Mouse (Mus musculus): ENCODE data around the gene Nr5a1. TPM values are rescaled to one million over a fixed set of nuclear protein-coding genes. Genes with fewer than 3 reads are reported as not detected.
A peak's percentile ranks its signal among the peaks of the same experiment; 100 is the strongest.

Nr5a1 gene
- polyA plus RNA-seq, 1 experiment from 2014 or later: 0.29 TPM

GRCm38 (mm10) chr2:38712769-38713125, 1.6 kb downstream of the Nr5a1 start:
- ATAC-seq (ENCODE audit: insufficient read depth) (no peak), DNase-seq (no peak)
- WGBS: 36% methylated on average over 10 of the region's 11 CpGs
- Histone ChIP-seq H3K36me3 (ENCODE audit: insufficient read depth) (no peaks in the 10 kb centered on the region), H3K9ac (no peak overlapping the region), H3K27ac (ENCODE audit: low read depth) (no peak overlapping the region), H3K4me3 (ENCODE audit: low read depth, low read length) (no peak overlapping the region), H3K4me2 (no peak overlapping the region), H3K4me1 (ENCODE audit: insufficient read depth) (peaks cover 5% of the 10 kb centered on the region; the same call in 1 of the 2 replicates), H3K27me3 (ENCODE audit: insufficient read depth, low read length) (peaks cover 66% of the 10 kb centered on the region), H3K9me3 (ENCODE audit: low read depth, low read length) (no peaks in the 10 kb centered on the region)
- no peak for TF ChIP-seq CTCF (IDR thresholded peaks at IDR 0.05; ENCODE audit: low read depth)

GRCm38 (mm10) chr2:38712076-38712768, 2.1 kb downstream of the Nr5a1 start:
- Histone ChIP-seq H3K9me3 (ENCODE audit: low read depth, low read length) (no peaks in the 10 kb centered on the region), H3K27ac (ENCODE audit: low read depth) (no peak overlapping the region), H3K4me2 (peak overlapping the region; percentile 54), H3K36me3 (ENCODE audit: insufficient read depth) (no peaks in the 10 kb centered on the region), H3K4me1 (ENCODE audit: insufficient read depth) (peaks cover 5% of the 10 kb centered on the region; the same call in 1 of the 2 replicates), H3K4me3 (ENCODE audit: low read depth, low read length) (peak overlapping the region; percentile 32), H3K9ac (no peak overlapping the region), H3K27me3 (ENCODE audit: insufficient read depth, low read length) (peaks cover 71% of the 10 kb centered on the region)
- ATAC-seq (ENCODE audit: insufficient read depth) (no peak), DNase-seq (no peak)
- no peak for TF ChIP-seq CTCF (IDR thresholded peaks at IDR 0.05; ENCODE audit: low read depth)
- 8% methylated on average over 54 of the region's 58 CpGs for WGBS

- TF ChIP-seq CTCF (IDR thresholded peaks at IDR 0.05; ENCODE audit: low read depth): no peak
- H3K9me3 ChIP-seq (ENCODE audit: low read depth, low read length): no peaks in the 10 kb centered on the region
- peak overlapping the region; percentile 32; the same call in 1 of the 2 replicates for H3K4me3 ChIP-seq (ENCODE audit: low read depth, low read length)
- DNase-seq (no peak), ATAC-seq (ENCODE audit: insufficient read depth) (no peak)
- 1% methylated on average over 39 of the region's 40 CpGs for WGBS
- H3K36me3 ChIP-seq (ENCODE audit: insufficient read depth): no peaks in the 10 kb centered on the region
- H3K27ac ChIP-seq (ENCODE audit: low read depth): no peak overlapping the region
- peaks cover 79% of the 10 kb centered on the region for H3K27me3 ChIP-seq (ENCODE audit: insufficient read depth, low read length)
- no peak overlapping the region for H3K9ac ChIP-seq
- peak overlapping the region; percentile 54 for H3K4me2 ChIP-seq
- peaks cover 5% of the 10 kb centered on the region; the same call in 1 of the 2 replicates for H3K4me1 ChIP-seq (ENCODE audit: insufficient read depth)
Measured at GRCm38 (mm10) chr2:38711421-38711861, 2.9 kb downstream of the Nr5a1 start.

GRCm38 (mm10) chr2:38710304-38711241, 3.8 kb downstream of the Nr5a1 start:
- Histone ChIP-seq H3K36me3 (ENCODE audit: insufficient read depth) (no peaks in the 10 kb centered on the region), H3K27ac (ENCODE audit: low read depth) (no peak overlapping the region), H3K4me3 (ENCODE audit: low read depth, low read length) (peak overlapping the region; percentile 27), H3K4me2 (peak overlapping the region; percentile 54), H3K9ac (peak overlapping the region; percentile 28; the same call in 1 of the 2 replicates), H3K9me3 (ENCODE audit: low read depth, low read length) (no peaks in the 10 kb centered on the region), H3K27me3 (ENCODE audit: insufficient read depth, low read length) (peaks cover 87% of the 10 kb centered on the region), H3K4me1 (ENCODE audit: insufficient read depth) (peaks cover 5% of the 10 kb centered on the region; the same call in 1 of the 2 replicates)
- DNase-seq: peak; percentile 40
- WGBS: 1% methylated on average over 75 of the region's 75 CpGs
- no peak for TF ChIP-seq CTCF (IDR thresholded peaks at IDR 0.05; ENCODE audit: low read depth)
- no peak for ATAC-seq (ENCODE audit: insufficient read depth)

GRCm38 (mm10) chr2:38708907-38709688, 5.2 kb downstream of the Nr5a1 start:
- no peak overlapping the region for H3K4me3 ChIP-seq (ENCODE audit: low read depth, low read length)
- H3K27ac ChIP-seq (ENCODE audit: low read depth): no peak overlapping the region
- H3K4me1 ChIP-seq (ENCODE audit: insufficient read depth): peaks cover 5% of the 10 kb centered on the region; the same call in 1 of the 2 replicates
- peaks cover 90% of the 10 kb centered on the region for H3K27me3 ChIP-seq (ENCODE audit: insufficient read depth, low read length)
- WGBS: 27% methylated on average over 12 of the region's 12 CpGs
- no peak for TF ChIP-seq CTCF (IDR thresholded peaks at IDR 0.05; ENCODE audit: low read depth)
- peak; percentile 50 for DNase-seq
- ATAC-seq (ENCODE audit: insufficient read depth): no peak
- H3K9ac ChIP-seq: no peak overlapping the region
- H3K4me2 ChIP-seq: no peak overlapping the region
- no peaks in the 10 kb centered on the region for H3K36me3 ChIP-seq (ENCODE audit: insufficient read depth)
- no peaks in the 10 kb centered on the region for H3K9me3 ChIP-seq (ENCODE audit: low read depth, low read length)

GRCm38 (mm10) chr2:38706661-38707060, 7.7 kb downstream of the Nr5a1 start:
- no peak overlapping the region for H3K27ac ChIP-seq (ENCODE audit: low read depth)
- 26% methylated on average over 6 of the region's 6 CpGs for WGBS
- peak; percentile 31 for DNase-seq

More at GRCm38 (mm10) chr2:38706661-38707060, 7.7 kb downstream of the Nr5a1 start:
- Histone ChIP-seq H3K27me3 (ENCODE audit: insufficient read depth, low read length) (peaks cover 66% of the 10 kb centered on the region), H3K9me3 (ENCODE audit: low read depth, low read length) (no peaks in the 10 kb centered on the region), H3K4me1 (ENCODE audit: insufficient read depth) (no peaks in the 10 kb centered on the region), H3K4me2 (no peak overlapping the region), H3K4me3 (ENCODE audit: low read depth, low read length) (no peak overlapping the region), H3K9ac (no peak overlapping the region), H3K36me3 (ENCODE audit: insufficient read depth) (no peaks in the 10 kb centered on the region)
- TF ChIP-seq CTCF (IDR thresholded peaks at IDR 0.05; ENCODE audit: low read depth): no peak
- ATAC-seq (ENCODE audit: insufficient read depth): no peak
